Mouse (Mus musculus) neural tube, embryonic 12.5 days (tissue): Measurements from ENCODE around the gene Ace. TPM values are rescaled to one million over a fixed set of nuclear protein-coding genes. Genes with fewer than 3 reads are reported as not detected.

Experiments
- ATAC-seq: fragments of 200-750 bp; cut with Nextera tagmentation; 2 replicates; pipeline ENCODE4 v1.8.0; 2017; ENCODE audit warnings: low read depth, mild to moderate bottlenecking, moderate TSS enrichment, moderate library complexity; ENCODE audit not compliant: low FRiP score
- H3K27ac ChIP-seq: fragments of 300-500 bp; sonication (generic); 2 replicates; pipeline ENCODE4 v1.5.1; 2016
- H3K27me3 ChIP-seq: fragments of 300-500 bp; sonication (generic); replicated peaks from 2 replicates; pipeline ENCODE4 v1.6.1; 2016; ENCODE audit warnings: mild to moderate bottlenecking
- H3K36me3 ChIP-seq: fragments of 300-500 bp; sonication (generic); 2 replicates; pipeline ENCODE4 v1.6.1; 2016; ENCODE audit warnings: mild to moderate bottlenecking
- H3K4me1 ChIP-seq: fragments of 300-500 bp; sonication (generic); 2 replicates; pipeline ENCODE4 v1.6.1; 2016
- H3K4me2 ChIP-seq: fragments of 300-500 bp; sonication (generic); replicated peaks from 2 replicates; pipeline ENCODE4 v1.6.1; 2016; ENCODE audit warnings: mild to moderate bottlenecking
- H3K4me3 ChIP-seq: fragments of 300-500 bp; sonication (generic); 2 replicates; pipeline ENCODE4 v1.5.1; 2016
- H3K9ac ChIP-seq: fragments of 300-500 bp; sonication (generic); 2 replicates; pipeline ENCODE4 v1.6.1; 2016; ENCODE audit warnings: mild to moderate bottlenecking
- H3K9me3 ChIP-seq: fragments of 300-500 bp; sonication (generic); 2 replicates; pipeline ENCODE4 v1.6.1; 2016; ENCODE audit warnings: mild to moderate bottlenecking
- WGBS: fragments of 180-500 bp; shearing (Covaris S2); methylation state at CpG from one replicate; pipeline ENCODE4 v1.1.7; 2016; 5-methylcytosine and 5-hydroxymethylcytosine counted together
- polyA plus RNA-seq: library from polyadenylated mRNA; unstranded; fragments of >200 nt; fragmentation: Nextera tagmentation; extraction: Ambion mirVana; gene quantifications from 2 replicates; pipeline ENCODE4 v1.2.1, GENCODE M21; 2016

The Ace gene
- polyA plus RNA-seq, 1 experiment from 2014 or later, result 1.1 TPM

- Histone ChIP-seq H3K27ac (peak within 1 kb of the TSS; percentile 89), H3K4me2 (peak within 1 kb of the TSS; percentile 88), H3K9me3 (no peaks in the 10 kb centered on the region), H3K9ac (peak within 1 kb of the TSS; percentile 90), H3K27me3 (no peaks in the 10 kb centered on the region), H3K4me1 (peaks cover 18% of the 10 kb centered on the region), H3K4me3 (peak within 1 kb of the TSS; percentile 95), H3K36me3 (0 out of 2 replicates have a peak, but pooled peaks cover 3% of the 10 kb centered on the region)
- ATAC-seq, result peak; percentile 97
- under 1% methylated on average over 66 of the region's 66 CpGs for WGBS
Observed at GRCm38 (mm10) chr11:106036548-106037417, 69.0 kb downstream of the Ace start, which contains the start of gene Dcaf7. Dcaf7 (plus strand) TSS chr11:106036872.

DNA sequence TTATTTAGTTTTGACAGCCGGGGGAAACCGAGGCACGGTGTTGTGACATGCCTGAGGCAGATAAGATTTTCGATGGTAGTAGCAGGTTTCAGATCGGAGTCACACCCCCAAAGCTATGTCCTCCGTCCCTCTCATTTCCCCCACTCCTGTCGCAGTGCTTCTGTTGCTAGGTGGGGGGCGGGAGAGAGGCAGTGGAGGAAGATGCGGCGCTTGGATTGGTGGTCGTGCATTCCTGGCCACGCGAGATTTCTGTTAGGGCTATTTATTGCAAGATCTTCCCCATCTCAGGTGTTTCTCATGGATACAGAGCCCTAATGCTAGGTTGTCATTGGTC is 69.6 kb downstream of the Ace start:
- no peaks in the 10 kb centered on the region for H3K27me3 ChIP-seq
- H3K4me3 ChIP-seq, result peak overlapping the region; percentile 95
- H3K4me1 ChIP-seq, result peaks cover 18% of the 10 kb centered on the region
- H3K27ac ChIP-seq, result peak overlapping the region; percentile 89; the same call in 1 of the 2 replicates
- no peaks in the 10 kb centered on the region for H3K9me3 ChIP-seq
- 1% methylated on average over 13 of the region's 13 CpGs for WGBS
- peak; percentile 65 for ATAC-seq
- 0 out of 2 replicates have a peak, but pooled peaks cover 3% of the 10 kb centered on the region for H3K36me3 ChIP-seq
- H3K9ac ChIP-seq, result peak overlapping the region; percentile 90
- H3K4me2 ChIP-seq, result peak overlapping the region; percentile 88

Other genes with a start within 250 kb of the Ace start
- 18.9 and 21.8 TPM in 2 replicates for gene Cyb561, start 14.6 kb upstream of the Ace start, polyA plus RNA-seq
- not detected in 2 replicates for gene Ace3, start 26.7 kb downstream of the Ace start, polyA plus RNA-seq
- gene Kcnh6, start 40.2 kb downstream of the Ace start, polyA plus RNA-seq, result 5.3 and 7.7 TPM in 2 replicates
- gene Dcaf7, start 68.9 kb downstream of the Ace start, polyA plus RNA-seq, result 115 and 118 TPM in 2 replicates
- gene Taco1, start 98.1 kb downstream of the Ace start, polyA plus RNA-seq, result 9.3 and 10.3 TPM in 2 replicates
- gene Map3k3, start 116.7 kb downstream of the Ace start, polyA plus RNA-seq, result 24.4 and 25.3 TPM in 2 replicates
- gene Gm10840, start 192.9 kb downstream of the Ace start, polyA plus RNA-seq, result not detected in 2 replicates
- gene Limd2, start 192.9 kb downstream of the Ace start, polyA plus RNA-seq, result 277 and 281 TPM in 2 replicates
- gene Strada, start 234.2 kb downstream of the Ace start, polyA plus RNA-seq, result 37.1 and 38.3 TPM in 2 replicates
- gene Ccdc47, start 248.4 kb downstream of the Ace start, polyA plus RNA-seq, result 89.5 and 90.2 TPM in 2 replicates
- 108 and 113 TPM in 2 replicates for gene Ddx42, start 249.0 kb downstream of the Ace start, polyA plus RNA-seq